Comparison of ENCODE assay signal across 8 mouse cellular contexts in genomic region chr2:84798493-84798921, GRCm38 (mm10). TPM values are rescaled to one million over a fixed set of nuclear protein-coding genes. Genes with fewer than 3 reads are reported as not detected.
DNase-seq lines count a peak whose midpoint lies in the region; ATAC-seq and TF ChIP-seq lines count a peak whose summit lies in the region.

Ube2l6 (plus strand) TSS chr2:84798828.

- intact Hi-C loops in left cerebral cortex, adult 2 months (cut with DNase I), result loop anchor here (2.0 to 5.0 kb wide), 3 partner anchors 56 to 344 kb away; partner anchors contain the start of genes Gm19426 and Zdhhc5

- peak; percentile 61 for ATAC-seq in megakaryocyte, adult 5-6 weeks (ENCODE audit: poor library complexity, severe bottlenecking)

- H3K4me3 ChIP-seq in left cerebral cortex, adult 2 months, result peak within 1 kb of the TSS; percentile 49

- peak within 1 kb of the TSS; percentile 76 for H3K27ac ChIP-seq in left cerebral cortex, adult 2 months

- DNase-seq in adrenal gland, adult 8-10 months, result peak; percentile 63
- DNase-seq in embryo, embryonic 11 days, result peak; percentile 76
- DNase-seq in gastrocnemius, postnatal 25 days, result peak; percentile 65
- peak; percentile 73 for DNase-seq in induced T-regulatory cell, adult 2 months (ENCODE audit: low read depth)
- peak; percentile 60 to 68 for DNase-seq in left cerebral cortex, adult 2 months (ENCODE audit: extremely low spot score in 1 of 2, low spot score in 2 of 2)
- DNase-seq in right cerebral cortex, postnatal 36 days (ENCODE audit: low spot score in 2 of 2), result peak; percentile 59 to 73
- peak; percentile 79 for DNase-seq in yolk sac, embryonic 10.5 days (ENCODE audit: low spot score)

- TF ChIP-seq CTCF in left cerebral cortex, adult 2 months (IDR thresholded peaks at IDR 0.05), result no peak

RNA-seq across cellular contexts. Expression of gene Ube2l6, which starts in this region (rescaled TPM):
- 10 to 100 TPM; 13.3 to 20.7 (median 15.2) TPM for total RNA-seq in adrenal gland, adult 8-10 months (2022)
- 1 to 10 TPM; 4.2 to 8.1 TPM for total RNA-seq in gastrocnemius, postnatal 25 days (2021)
- total RNA-seq in left cerebral cortex, adult 2 months (2021), result 1 to 10 TPM; 6.4 to 6.7 TPM
- 23.7 and 27.7 TPM in 2 replicates for total RNA-seq in megakaryocyte, adult 5-6 weeks (2015)
- total RNA-seq in megakaryocyte, adult 5-6 weeks (2017), result 25.2 and 31.5 TPM in 2 replicates

Comparison
In these comparisons a context has a peak if more than half of its experiments do, and no peak if none do; other contexts are left out.
1. Peak in every context shown above with its lines: DNase-seq, ATAC-seq, H3K4me3 ChIP-seq and H3K27ac ChIP-seq.